Mouse (Mus musculus) liver, adult 2 months (tissue): ENCODE results near the gene Eif2b2. TPM values are rescaled to one million over a fixed set of nuclear protein-coding genes. Genes with fewer than 3 reads are reported as not detected.

Source experiments
- DNase-seq: peaks from one replicate; pipeline ENCODE4 v3.0.0-alpha.2; 2011; ENCODE audit warnings: low read depth, low spot score; ENCODE audit errors: extremely low read depth
- H3K27ac ChIP-seq: fragments of 200-500 bp; replicated peaks from 2 replicates; pipeline ENCODE4 v1.5.1; 2012; ENCODE audit warnings: low read depth, mild to moderate bottlenecking, control low read depth, inconsistent platforms, low read length; ENCODE audit not compliant: insufficient read depth
- H3K27me3 ChIP-seq: fragments of 200-500 bp; 2 replicates; pipeline ENCODE4 v1.6.1; 2012; ENCODE audit warnings: mild to moderate bottlenecking, moderate library complexity, low read length, inconsistent platforms; ENCODE audit not compliant: control insufficient read depth, insufficient read depth
- H3K36me3 ChIP-seq: fragments of 200-500 bp; 2 replicates; pipeline ENCODE4 v1.6.1; 2012; ENCODE audit warnings: low read length, inconsistent platforms; ENCODE audit not compliant: control insufficient read depth, insufficient read depth
- H3K4me1 ChIP-seq: fragments of 200-500 bp; 2 replicates; pipeline ENCODE4 v1.6.1; 2011; ENCODE audit warnings: low read length; ENCODE audit not compliant: control insufficient read depth, insufficient read depth
- H3K4me3 ChIP-seq: fragments of 200-500 bp; 2 replicates; pipeline ENCODE4 v1.5.1; 2011; ENCODE audit warnings: low read depth, mild to moderate bottlenecking, control low read depth, low read length, moderate library complexity; ENCODE audit not compliant: insufficient read depth
- H3K79me2 ChIP-seq: fragments of 200-500 bp; 2 replicates; pipeline ENCODE4 v1.6.1; 2012; ENCODE audit warnings: inconsistent platforms, mild to moderate bottlenecking, low read length, moderate library complexity; ENCODE audit not compliant: control insufficient read depth, insufficient read depth
- H3K9ac ChIP-seq: fragments of 200-500 bp; 2 replicates; pipeline ENCODE4 v1.6.1; 2012; ENCODE audit warnings: low read depth, mild to moderate bottlenecking, control low read depth, inconsistent platforms, low read length
- CTCF ChIP-seq: fragments of 200-500 bp; IDR thresholded peaks from 2 replicates; pipeline ENCODE4 v1.5.1; 2011; ENCODE audit warnings: low read depth, low read length, control low read depth
- POLR2A ChIP-seq: fragments of 200-500 bp; IDR thresholded peaks from 2 replicates; pipeline ENCODE4 v1.6.1; 2011; ENCODE audit warnings: low read length, control low read depth; ENCODE audit not compliant: insufficient read depth; ENCODE audit errors: extremely low read depth
- WGBS: fragments of 180-500 bp; shearing (Covaris S2); methylation state at CpG from one replicate; pipeline ENCODE4 v1.1.7; 2018; 5-methylcytosine and 5-hydroxymethylcytosine counted together
- polyA plus RNA-seq: library from polyadenylated mRNA; depleted of rRNA; stranded (reverse); fragments of >200 nt; gene quantifications from 2 replicates; pipeline ENCODE4 v1.2.3, GENCODE M21; 2012
- total RNA-seq: library from RNA; depleted of rRNA; stranded (reverse); fragments of >200 nt; gene quantifications from 2 replicates; pipeline ENCODE4 v1.2.3, GENCODE M21; 2014

Eif2b2 gene
- total and polyA plus RNA-seq, 2 experiments, result 23.1 to 54.8 TPM

DNA sequence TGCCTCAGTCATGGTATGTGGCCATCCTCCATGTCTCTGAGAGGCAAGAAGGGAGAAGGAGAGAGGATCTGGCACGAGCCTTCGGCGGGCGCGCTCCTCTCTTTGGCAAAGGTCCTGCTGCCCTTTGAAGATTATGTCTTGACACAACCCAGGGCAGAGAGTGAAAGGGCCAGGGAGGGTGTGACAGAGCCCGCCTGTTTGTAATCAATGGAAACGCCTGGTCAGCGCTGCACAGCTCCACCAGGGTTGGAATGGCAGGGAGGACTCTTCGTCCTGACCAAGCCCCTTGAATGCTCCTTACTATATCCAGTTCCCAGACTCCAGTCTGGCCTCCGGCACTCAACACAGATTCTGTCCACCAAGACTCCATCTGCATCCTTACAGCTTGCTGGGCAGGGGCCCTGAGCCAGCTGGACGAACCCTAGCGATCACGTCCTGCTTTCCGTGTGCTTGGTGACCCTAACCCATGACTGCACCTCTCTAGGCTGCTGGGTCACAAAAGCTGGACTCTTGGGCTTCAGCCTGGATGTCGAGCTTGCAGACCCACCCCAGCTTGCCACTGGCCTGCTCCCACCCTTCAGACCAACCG, 44.1 kb upstream of the Eif2b2 start:
- H3K27me3 ChIP-seq, result peaks cover 8% of the 10 kb centered on the region

DNA sequence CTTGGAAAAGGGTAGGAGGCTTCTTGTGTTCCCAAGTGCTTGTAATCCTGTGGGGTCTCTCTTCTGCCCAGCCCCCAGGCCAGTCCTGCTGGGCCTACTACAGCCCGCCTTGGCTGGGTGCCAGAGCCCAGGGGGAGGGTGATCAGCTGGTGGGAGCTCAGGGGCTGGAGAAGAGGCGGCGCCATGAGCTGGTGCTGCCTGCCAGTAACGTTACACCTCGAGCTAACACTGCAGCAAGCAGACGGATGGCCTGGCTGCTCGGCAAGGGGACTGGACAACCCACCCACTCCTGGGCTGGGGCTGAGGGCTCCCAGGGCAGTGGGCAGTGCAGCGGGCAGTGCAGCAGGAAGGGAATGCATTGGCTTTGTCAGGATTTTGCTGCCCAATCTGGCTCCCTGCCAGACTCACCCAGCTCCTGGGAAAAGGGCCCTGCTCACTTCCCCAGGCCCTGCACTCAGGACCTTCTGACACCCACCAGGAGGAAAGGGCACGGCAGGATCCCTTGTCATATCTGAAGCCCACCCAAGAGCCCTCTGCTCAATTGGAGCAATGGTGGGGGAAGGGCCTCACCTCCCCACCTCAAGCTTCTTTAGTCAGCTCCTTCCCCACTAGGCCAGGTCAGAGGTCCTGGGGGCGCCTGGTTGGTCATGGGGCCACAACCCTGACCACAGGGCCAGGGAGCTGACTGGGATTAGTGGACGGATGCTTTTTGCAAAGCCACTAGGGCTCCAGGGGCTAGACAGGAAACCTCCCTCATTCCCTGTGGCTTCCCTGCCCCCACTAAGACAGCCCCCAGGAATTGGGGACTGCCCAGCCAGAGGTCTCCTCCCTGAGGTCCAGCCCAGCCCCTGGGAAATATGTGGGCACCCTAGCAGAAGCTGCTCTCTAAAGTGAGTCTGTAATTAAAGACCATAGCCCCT, 43.1 kb upstream of the Eif2b2 start:
- Histone ChIP-seq H3K27me3 (peaks cover 8% of the 10 kb centered on the region), H3K27ac (no peak overlapping the region), H3K79me2 (no peaks in the 10 kb centered on the region), H3K4me3 (no peak overlapping the region), H3K9ac (no peak overlapping the region), H3K36me3 (no peaks in the 10 kb centered on the region), H3K4me1 (no peaks in the 10 kb centered on the region)
- WGBS, result 51% methylated on average over 11 of the region's 11 CpGs
- DNase-seq, result no peak
- TF ChIP-seq CTCF (no peak), POLR2A (no peak)

More for the DNA sequence above, 44.1 kb upstream of the Eif2b2 start:
- no peak overlapping the region for H3K27ac ChIP-seq
- no peak overlapping the region for H3K4me3 ChIP-seq
- no peaks in the 10 kb centered on the region for H3K4me1 ChIP-seq
- H3K9ac ChIP-seq, result no peak overlapping the region
- no peak for DNase-seq
- WGBS, result 67% methylated on average over 16 of the region's 16 CpGs
- TF ChIP-seq CTCF (no peak), POLR2A (no peak)
- no peaks in the 10 kb centered on the region for H3K79me2 ChIP-seq
- H3K36me3 ChIP-seq, result no peaks in the 10 kb centered on the region

DNA sequence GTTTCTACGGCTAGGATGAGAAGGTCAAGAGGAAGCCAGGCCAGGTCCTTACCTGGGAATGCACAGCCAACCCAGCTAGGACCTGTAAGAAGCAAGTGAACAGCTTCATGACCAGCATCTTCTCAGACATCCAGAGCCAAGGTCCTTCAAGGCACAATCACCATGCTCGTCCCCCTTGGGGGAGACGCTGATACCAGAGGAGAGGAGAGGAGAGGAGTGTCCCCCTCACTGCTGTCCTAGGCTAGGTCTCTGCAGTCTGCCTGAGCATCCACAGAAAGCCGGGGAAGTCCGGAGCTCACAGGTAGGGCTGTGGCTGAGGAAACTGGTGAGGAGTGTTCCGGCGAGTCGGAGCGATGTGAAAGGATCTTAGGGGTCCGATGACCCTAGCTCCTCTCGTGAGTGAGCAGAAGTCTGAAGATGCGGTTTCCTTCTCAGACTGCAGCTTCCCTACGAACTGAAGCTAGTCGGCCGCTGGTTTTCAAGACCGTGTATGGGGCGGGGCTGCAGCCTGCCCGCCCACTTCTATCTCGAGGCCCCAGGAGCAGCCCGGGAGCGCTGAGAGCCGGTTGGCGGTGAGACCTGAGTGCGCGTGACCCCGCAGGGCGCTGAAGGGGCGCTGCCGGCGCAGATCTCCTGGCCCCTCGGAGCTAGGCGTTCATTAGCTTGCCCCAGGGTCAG, 42.3 kb upstream of the Eif2b2 start:
- 6% methylated on average over 32 of the region's 32 CpGs for WGBS
- Histone ChIP-seq H3K79me2 (no peaks in the 10 kb centered on the region), H3K27me3 (peaks cover 8% of the 10 kb centered on the region), H3K36me3 (no peaks in the 10 kb centered on the region), H3K4me1 (no peaks in the 10 kb centered on the region), H3K9ac (0 out of 2 replicates have a peak overlapping the region, but pooled peaks have one; percentile 6), H3K27ac (no peak overlapping the region), H3K4me3 (peak overlapping the region; percentile 3; the same call in 1 of the 2 replicates)
- no peak for DNase-seq
- TF ChIP-seq POLR2A (no peak), CTCF (no peak)

DNA sequence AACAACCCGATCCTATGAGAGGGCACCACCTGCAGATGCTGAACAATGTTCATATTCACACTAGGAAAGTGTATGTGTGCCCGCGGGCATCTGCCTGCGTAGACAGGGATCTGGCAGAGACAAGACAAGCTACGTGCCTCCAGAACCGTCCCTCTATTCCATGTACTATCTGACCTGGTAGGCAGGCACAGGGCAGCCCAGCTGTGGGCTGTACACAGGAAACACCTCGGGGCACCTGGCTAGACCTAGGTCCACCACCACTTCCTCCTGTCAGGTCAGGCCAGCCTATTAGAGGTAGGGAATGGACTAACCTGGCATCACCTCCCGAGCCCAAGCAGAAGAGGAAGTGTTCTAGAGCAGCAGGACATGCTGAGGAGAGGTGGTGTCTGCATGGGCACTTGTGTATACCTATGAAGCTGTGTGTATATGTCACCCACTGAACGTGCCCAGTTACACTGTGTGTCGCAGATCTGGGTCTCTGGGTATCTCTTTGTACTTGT, 41.5 kb upstream of the Eif2b2 start, which contains the start of gene Pgf:
Gene Pgf (minus strand): TSS at position 51 of the 500 bp plus-strand sequence.
- peak within 1 kb of the TSS; percentile 3; the same call in 1 of the 2 replicates for H3K4me3 ChIP-seq
- H3K9ac ChIP-seq, result 0 out of 2 replicates have a peak within 1 kb of the TSS, but pooled peaks have one; percentile 6
- peaks cover 12% of the 10 kb centered on the region for H3K27me3 ChIP-seq
- no peaks in the 10 kb centered on the region for H3K36me3 ChIP-seq
- DNase-seq, result no peak
- H3K79me2 ChIP-seq, result no peaks in the 10 kb centered on the region
- no peak for TF ChIP-seq CTCF
- no peak for TF ChIP-seq POLR2A
- no peaks in the 10 kb centered on the region for H3K4me1 ChIP-seq
- no peak within 1 kb of the TSS for H3K27ac ChIP-seq
- WGBS, result 82% methylated on average over 10 of the region's 10 CpGs

DNA sequence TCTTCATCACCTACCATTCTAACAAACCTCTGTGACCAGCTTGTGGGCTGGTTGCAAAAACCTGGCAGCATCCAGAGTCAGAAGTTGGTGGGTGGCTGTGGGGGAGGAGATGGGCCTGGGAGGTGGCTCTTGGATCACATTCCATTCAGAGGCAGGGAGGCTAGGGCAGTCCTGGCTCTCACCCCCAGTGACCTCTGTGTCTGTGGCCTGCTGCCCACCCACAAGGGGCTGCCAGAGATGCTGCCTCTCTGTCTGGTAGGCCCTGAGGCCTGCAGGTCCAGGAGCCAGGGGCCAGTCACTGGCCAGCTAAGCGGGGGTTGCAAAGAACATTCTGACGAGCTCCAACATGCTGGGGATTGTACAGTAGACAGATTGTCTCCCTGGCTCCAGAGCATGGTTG, 41.0 kb upstream of the Eif2b2 start:
- TF ChIP-seq CTCF (no peak), POLR2A (no peak)
- Histone ChIP-seq H3K27ac (no peak overlapping the region), H3K36me3 (no peaks in the 10 kb centered on the region), H3K27me3 (peaks cover 12% of the 10 kb centered on the region), H3K4me3 (no peak overlapping the region), H3K4me1 (no peaks in the 10 kb centered on the region), H3K9ac (no peak overlapping the region), H3K79me2 (no peaks in the 10 kb centered on the region)
- DNase-seq, result no peak
- WGBS, result 88% methylated on average over 2 of the region's 2 CpGs
